Mouse (Mus musculus) intestine, postnatal 0 days (tissue): ENCODE measurements at regions not wholly inside any gene's neighbourhood (a gene's known extent, or its start where the extent isn't known, plus 50 kb on each side); places are given as distances from the start of the nearest gene placed in this dataset.
"Not testable (repeated sequence)": the region's sequence is repeated elsewhere in the genome, so short reads cannot be mapped to it uniquely, and the experiment has no call there.

Source experiments
- ATAC-seq: fragments of 200-750 bp; cut with Nextera tagmentation; 2 replicates; pipeline ENCODE4 v1.8.0; 2017; ENCODE audit warnings: mild to moderate bottlenecking, moderate TSS enrichment, moderate library complexity
- H3K27ac ChIP-seq: fragments of 300-500 bp; sonication (generic); 2 replicates; pipeline ENCODE4 v1.5.1; 2014; ENCODE audit warnings: mild to moderate bottlenecking, low read depth, low read length, moderate library complexity
- H3K27me3 ChIP-seq: fragments of 300-500 bp; sonication (generic); replicated peaks from 2 replicates; pipeline ENCODE4 v1.6.1; 2014; ENCODE audit warnings: low read length, mixed read lengths; ENCODE audit not compliant: control insufficient read depth, insufficient read depth
- H3K36me3 ChIP-seq: fragments of 300-500 bp; sonication (generic); 2 replicates; pipeline ENCODE4 v1.6.1; 2014; ENCODE audit warnings: mild to moderate bottlenecking, moderate library complexity; ENCODE audit not compliant: control insufficient read depth, insufficient read depth
- H3K4me1 ChIP-seq: fragments of 300-500 bp; sonication (generic); replicated peaks from 2 replicates; pipeline ENCODE4 v1.6.1; 2014; ENCODE audit warnings: antibody characterized with exemption, low read length, mixed read lengths; ENCODE audit not compliant: control insufficient read depth, insufficient read depth
- H3K4me2 ChIP-seq: fragments of 300-500 bp; sonication (generic); replicated peaks from 2 replicates; pipeline ENCODE4 v1.6.1; 2014; ENCODE audit warnings: low read depth, mild to moderate bottlenecking, moderate library complexity
- H3K4me3 ChIP-seq: fragments of 300-500 bp; sonication (generic); 2 replicates; pipeline ENCODE4 v1.5.1; 2014; ENCODE audit warnings: low read depth, low read length
- H3K9ac ChIP-seq: fragments of 300-500 bp; sonication (generic); 2 replicates; pipeline ENCODE4 v1.6.1; 2014; ENCODE audit warnings: mild to moderate bottlenecking, low read depth, low read length
- H3K9me3 ChIP-seq: fragments of 300-500 bp; sonication (generic); 2 replicates; pipeline ENCODE4 v1.6.1; 2016; ENCODE audit warnings: mixed run types; ENCODE audit not compliant: control insufficient read depth
- CTCF ChIP-seq: sonication (generic); IDR thresholded peaks from 2 replicates; pipeline ENCODE4 v1.5.1; 2016; ENCODE audit warnings: low read depth, mild to moderate bottlenecking, control low read depth, antibody characterized with exemption, moderate library complexity
- WGBS: fragments of 180-500 bp; shearing (Covaris S2); extraction: QIAGEN DNeasy Blood & Tissue Kit; methylation state at CpG from one replicate; pipeline ENCODE4 v1.1.7; 2014; 5-methylcytosine and 5-hydroxymethylcytosine counted together

DNA sequence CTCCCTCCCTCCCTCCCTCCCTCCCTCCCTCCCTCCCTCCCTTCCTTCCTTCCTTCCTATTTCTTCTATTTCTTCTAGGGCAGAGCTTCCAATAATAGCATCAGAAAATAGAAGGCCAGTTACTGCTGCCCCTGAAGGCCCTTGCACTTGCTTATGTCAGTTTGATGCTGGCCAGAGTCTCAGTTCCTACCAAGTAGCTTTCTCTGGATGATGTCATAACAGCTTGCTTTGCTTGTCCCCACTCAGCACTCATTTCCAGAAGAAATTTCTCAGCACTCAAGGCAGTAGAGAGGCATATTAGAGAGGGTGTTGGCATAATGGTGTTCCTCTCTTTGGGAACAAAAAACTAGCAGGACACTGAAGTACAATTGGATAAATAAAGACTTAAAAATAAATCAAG is 811.6 kb upstream of the 4930444P10Rik start:
- no peak overlapping the region for H3K27ac ChIP-seq
- H3K9ac ChIP-seq: no peak overlapping the region
- H3K36me3 ChIP-seq: no peaks in the 10 kb centered on the region
- H3K4me1 ChIP-seq: no peaks in the 10 kb centered on the region
- no peak for TF ChIP-seq CTCF
- no peaks in the 10 kb centered on the region for H3K9me3 ChIP-seq
- no peak overlapping the region for H3K4me2 ChIP-seq
- H3K27me3 ChIP-seq: no peaks in the 10 kb centered on the region
- ATAC-seq: no peak
- H3K4me3 ChIP-seq: no peak overlapping the region

DNA sequence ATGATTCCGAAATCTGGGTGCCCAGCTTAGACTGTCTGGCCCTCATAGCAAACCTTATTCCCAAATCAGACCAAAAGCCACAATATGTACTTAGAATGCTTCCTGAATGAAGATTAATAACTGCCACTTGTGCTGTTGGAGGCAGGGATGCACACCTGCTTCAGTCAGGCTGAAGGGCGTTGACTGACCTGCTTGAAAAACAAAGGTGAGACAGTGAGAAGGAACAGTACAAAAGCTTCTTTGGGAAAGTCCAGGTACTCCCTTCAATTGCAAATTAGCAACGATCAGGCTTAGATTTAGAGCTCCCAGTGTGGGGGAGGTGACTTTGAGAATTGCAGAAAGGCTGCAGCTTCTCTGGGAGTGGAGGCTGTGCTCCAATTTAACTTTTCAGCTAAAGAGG is 775.3 kb upstream of the 4930444P10Rik start:
- H3K4me3 ChIP-seq, H3K9me3 ChIP-seq, ATAC-seq, H3K36me3 ChIP-seq, H3K27me3 ChIP-seq, H3K27ac ChIP-seq, H3K4me1 ChIP-seq, H3K4me2 ChIP-seq, H3K9ac ChIP-seq: not testable (repeated sequence)
- 77% methylated on average over 3 of the region's 3 CpGs for WGBS

DNA sequence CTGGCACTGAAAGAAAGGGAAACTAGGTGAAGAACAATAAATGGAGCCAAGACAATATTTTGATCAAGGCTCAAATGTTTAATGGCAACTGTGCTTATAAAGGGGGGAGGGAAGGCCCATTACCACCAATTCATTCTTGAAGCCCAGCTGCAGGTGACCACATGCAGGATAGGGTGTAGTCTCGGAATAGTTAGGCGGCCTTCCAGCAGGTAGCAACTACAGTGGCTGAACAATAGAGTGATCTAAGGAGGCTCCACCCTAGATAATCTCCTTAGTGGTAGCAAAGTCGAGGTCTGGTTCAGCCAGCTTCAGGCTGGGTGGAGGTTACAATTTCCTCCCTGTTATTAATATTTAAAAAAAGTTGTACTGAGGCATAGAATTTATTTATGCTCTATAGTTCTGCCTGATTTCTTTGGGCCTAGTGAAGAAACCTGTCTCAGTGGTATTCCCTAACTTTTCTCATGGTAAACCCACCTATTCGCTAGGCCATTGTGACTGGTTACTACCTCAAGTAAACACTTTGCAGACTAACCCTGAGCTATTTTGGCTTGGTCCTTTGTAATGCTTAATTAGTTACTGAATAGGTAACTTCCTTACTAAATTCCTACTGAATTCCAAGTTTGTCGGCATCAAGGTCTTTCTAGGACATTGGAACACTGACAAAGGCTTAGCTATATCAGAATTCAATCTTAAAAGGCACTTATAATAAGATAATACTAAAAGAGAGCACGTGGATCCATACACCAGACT is 774.1 kb upstream of the 4930444P10Rik start:
- not testable (repeated sequence) for H3K4me1 ChIP-seq, H3K27me3 ChIP-seq, H3K9ac ChIP-seq, H3K4me2 ChIP-seq, H3K36me3 ChIP-seq, H3K4me3 ChIP-seq, ATAC-seq, H3K9me3 ChIP-seq, H3K27ac ChIP-seq
- 84% methylated on average over 6 of the region's 6 CpGs for WGBS

DNA sequence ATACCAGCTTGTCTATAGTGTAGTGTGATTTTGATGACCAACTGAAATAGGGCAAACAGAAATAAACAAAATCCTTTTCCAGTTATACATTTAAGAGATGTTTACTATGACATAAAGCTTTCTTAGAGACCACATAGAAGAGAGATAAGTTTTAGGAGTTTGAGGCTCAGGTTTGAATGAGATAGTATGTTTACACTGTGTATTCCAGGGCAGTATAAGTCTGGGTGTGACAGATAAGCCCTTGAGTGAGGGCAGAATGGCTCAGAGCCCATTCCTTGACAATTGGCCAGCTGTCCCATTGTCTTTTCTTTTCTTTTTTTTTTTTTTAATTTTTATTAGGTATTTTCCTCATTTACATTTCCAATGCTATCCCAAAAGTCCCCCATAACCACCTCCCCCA is 744.0 kb upstream of the 4930444P10Rik start:
- Histone ChIP-seq H3K9me3 (no peaks in the 10 kb centered on the region), H3K36me3 (no peaks in the 10 kb centered on the region), H3K4me1 (no peaks in the 10 kb centered on the region), H3K9ac (no peak overlapping the region), H3K4me3 (no peak overlapping the region), H3K27ac (no peak overlapping the region), H3K4me2 (no peak overlapping the region), H3K27me3 (no peaks in the 10 kb centered on the region)
- no peak for TF ChIP-seq CTCF
- no peak for ATAC-seq

DNA sequence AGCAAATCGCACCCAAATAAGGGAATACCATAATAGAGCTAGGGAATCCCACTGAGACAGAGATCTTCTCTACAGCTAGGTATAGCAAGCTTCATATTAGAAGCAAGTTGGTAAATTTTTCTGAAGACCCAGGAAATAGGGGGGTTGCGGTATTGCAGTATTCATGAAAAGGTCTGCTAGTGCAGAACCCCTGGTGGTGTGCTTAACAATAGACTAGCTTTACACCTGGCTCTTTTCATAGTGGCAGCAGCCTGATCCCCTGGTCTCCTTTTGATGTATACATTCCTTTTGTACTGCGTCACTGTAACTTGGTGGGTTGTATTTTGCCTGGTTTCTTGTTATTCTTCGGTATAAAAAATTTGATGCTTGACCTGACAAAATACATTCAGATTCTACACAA is 731.6 kb upstream of the 4930444P10Rik start:
- not testable (repeated sequence) for H3K27ac ChIP-seq, H3K9me3 ChIP-seq, H3K4me3 ChIP-seq, H3K4me2 ChIP-seq, H3K27me3 ChIP-seq, H3K4me1 ChIP-seq, H3K9ac ChIP-seq, ATAC-seq, H3K36me3 ChIP-seq
- WGBS: 82% methylated on average over 4 of the region's 4 CpGs

DNA sequence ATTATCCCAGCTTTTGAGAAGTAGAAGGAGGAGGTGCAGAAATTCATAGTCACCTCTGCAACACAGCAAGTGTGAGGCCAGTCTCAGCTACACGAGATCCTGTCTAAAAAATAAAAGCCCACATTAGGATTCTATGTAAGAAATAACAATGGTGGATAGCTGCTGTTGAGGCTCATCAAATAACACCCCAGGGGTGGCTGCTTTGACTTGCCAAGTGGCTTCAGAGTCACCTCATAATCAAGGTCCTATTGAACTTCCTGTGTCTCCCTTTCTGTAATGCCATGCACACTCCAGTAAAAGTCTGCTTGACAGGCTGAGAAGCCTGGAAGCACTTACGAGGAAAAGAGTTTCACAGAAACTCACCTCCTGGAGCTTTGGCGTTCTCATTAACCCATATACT is 730.9 kb upstream of the 4930444P10Rik start:
- Histone ChIP-seq H3K27ac (no peak overlapping the region), H3K36me3 (no peaks in the 10 kb centered on the region), H3K27me3 (no peaks in the 10 kb centered on the region), H3K9me3 (no peaks in the 10 kb centered on the region), H3K4me2 (no peak overlapping the region), H3K4me3 (no peak overlapping the region), H3K9ac (no peak overlapping the region), H3K4me1 (no peaks in the 10 kb centered on the region)
- WGBS: 70% methylated on average over 3 of the region's 3 CpGs
- ATAC-seq: no peak
- no peak for TF ChIP-seq CTCF

DNA sequence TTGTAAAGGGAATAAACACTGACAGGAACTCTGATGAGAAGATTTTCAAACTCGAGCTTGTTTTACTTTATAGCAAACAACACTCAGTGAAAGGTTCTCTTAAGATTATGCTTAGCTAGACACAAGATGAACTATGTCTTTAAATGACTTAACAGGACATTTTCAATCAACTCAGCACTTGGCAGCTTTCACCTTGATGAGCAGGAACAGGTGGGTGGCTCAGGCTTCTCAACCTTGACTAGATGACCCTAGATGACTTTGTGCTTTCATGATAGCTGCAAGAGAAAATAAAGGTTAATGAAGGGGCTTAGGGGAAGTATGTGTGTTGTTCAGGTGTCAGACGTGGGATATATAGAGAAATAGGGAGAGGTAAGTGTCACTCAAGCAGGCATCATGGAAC is 728.1 kb upstream of the 4930444P10Rik start:
- Histone ChIP-seq H3K9ac (no peak overlapping the region), H3K36me3 (no peaks in the 10 kb centered on the region), H3K4me2 (no peak overlapping the region), H3K4me1 (no peaks in the 10 kb centered on the region), H3K9me3 (no peaks in the 10 kb centered on the region), H3K27ac (no peak overlapping the region), H3K4me3 (no peak overlapping the region), H3K27me3 (no peaks in the 10 kb centered on the region)
- WGBS: 38% methylated on average over 2 of the region's 2 CpGs
- no peak for ATAC-seq
- no peak for TF ChIP-seq CTCF
